Mouse (Mus musculus): Measurements from ENCODE around the gene Ube2o. TPM values are rescaled to one million over a fixed set of nuclear protein-coding genes. Genes with fewer than 3 reads are reported as not detected.

The Ube2o gene
- polyA plus RNA-seq, 1 experiment from 2014 or later: 5.8 TPM

- no peaks in the 10 kb centered on the region for H3K4me1 ChIP-seq (ENCODE audit: insufficient read depth, low read length)
- H3K36me3 ChIP-seq (ENCODE audit: insufficient read depth, low read length): peaks cover 18% of the 10 kb centered on the region; the same call in 1 of the 2 replicates
- no peak overlapping the region for H3K4me2 ChIP-seq (replicated peaks; ENCODE audit: low read depth, low read length)
- no peaks in the 10 kb centered on the region for H3K9me3 ChIP-seq (ENCODE audit: low read length)
- H3K27me3 ChIP-seq (ENCODE audit: insufficient read depth, low read length): no peaks in the 10 kb centered on the region
- ATAC-seq (ENCODE audit: low FRiP score, low TSS enrichment): no peak
- H3K4me3 ChIP-seq (ENCODE audit: low read length): no peak overlapping the region
- WGBS: 84% methylated on average over 8 of the region's 8 CpGs
- no peak overlapping the region for H3K27ac ChIP-seq (ENCODE audit: low read length)
- no peak overlapping the region for H3K9ac ChIP-seq (replicated peaks; ENCODE audit: low read length)
These were observed 19.9 kb upstream of the Ube2o start for GRCm38 (mm10) chr11:116601166-116601565.

- no peak overlapping the region for H3K9ac ChIP-seq (replicated peaks; ENCODE audit: low read length)
These were observed 18.0 kb upstream of the Ube2o start for GRCm38 (mm10) chr11:116599230-116599629.

GRCm38 (mm10) chr11:116598193-116598592, 16.9 kb upstream of the Ube2o start:
- Histone ChIP-seq H3K9me3 (ENCODE audit: low read length) (no peaks in the 10 kb centered on the region), H3K27ac (ENCODE audit: low read length) (no peak overlapping the region), H3K4me1 (ENCODE audit: insufficient read depth, low read length) (no peaks in the 10 kb centered on the region), H3K4me3 (ENCODE audit: low read length) (no peak overlapping the region), H3K4me2 (replicated peaks; ENCODE audit: low read depth, low read length) (no peak overlapping the region), H3K36me3 (ENCODE audit: insufficient read depth, low read length) (peaks cover 13% of the 10 kb centered on the region; the same call in 1 of the 2 replicates), H3K9ac (replicated peaks; ENCODE audit: low read length) (no peak overlapping the region), H3K27me3 (ENCODE audit: insufficient read depth, low read length) (no peaks in the 10 kb centered on the region)
- no peak for ATAC-seq (ENCODE audit: low FRiP score, low TSS enrichment)
- 94% methylated on average over 8 of the region's 8 CpGs for WGBS

More at GRCm38 (mm10) chr11:116599230-116599629, 18.0 kb upstream of the Ube2o start:
- H3K27ac ChIP-seq (ENCODE audit: low read length): no peak overlapping the region
- no peaks in the 10 kb centered on the region for H3K4me1 ChIP-seq (ENCODE audit: insufficient read depth, low read length)
- peaks cover 14% of the 10 kb centered on the region; the same call in 1 of the 2 replicates for H3K36me3 ChIP-seq (ENCODE audit: insufficient read depth, low read length)
- ATAC-seq (ENCODE audit: low FRiP score, low TSS enrichment): no peak
- WGBS: 92% methylated on average over 15 of the region's 15 CpGs
- H3K9me3 ChIP-seq (ENCODE audit: low read length): no peaks in the 10 kb centered on the region
- no peak overlapping the region for H3K4me3 ChIP-seq (ENCODE audit: low read length)
- H3K4me2 ChIP-seq (replicated peaks; ENCODE audit: low read depth, low read length): no peak overlapping the region
- no peaks in the 10 kb centered on the region for H3K27me3 ChIP-seq (ENCODE audit: insufficient read depth, low read length)

- H3K9ac ChIP-seq (replicated peaks; ENCODE audit: low read length): no peak overlapping the region
- peaks cover 7% of the 10 kb centered on the region; the same call in 1 of the 2 replicates for H3K36me3 ChIP-seq (ENCODE audit: insufficient read depth, low read length)
- no peaks in the 10 kb centered on the region for H3K27me3 ChIP-seq (ENCODE audit: insufficient read depth, low read length)
- no peak overlapping the region for H3K4me3 ChIP-seq (ENCODE audit: low read length)
- WGBS: 89% methylated on average over 19 of the region's 19 CpGs
- ATAC-seq (ENCODE audit: low FRiP score, low TSS enrichment): no peak
- H3K27ac ChIP-seq (ENCODE audit: low read length): no peak overlapping the region
- no peak overlapping the region for H3K4me2 ChIP-seq (replicated peaks; ENCODE audit: low read depth, low read length)
- H3K9me3 ChIP-seq (ENCODE audit: low read length): no peaks in the 10 kb centered on the region
- no peaks in the 10 kb centered on the region for H3K4me1 ChIP-seq (ENCODE audit: insufficient read depth, low read length)
These were observed 15.5 kb upstream of the Ube2o start for GRCm38 (mm10) chr11:116596766-116597165.

DNA sequence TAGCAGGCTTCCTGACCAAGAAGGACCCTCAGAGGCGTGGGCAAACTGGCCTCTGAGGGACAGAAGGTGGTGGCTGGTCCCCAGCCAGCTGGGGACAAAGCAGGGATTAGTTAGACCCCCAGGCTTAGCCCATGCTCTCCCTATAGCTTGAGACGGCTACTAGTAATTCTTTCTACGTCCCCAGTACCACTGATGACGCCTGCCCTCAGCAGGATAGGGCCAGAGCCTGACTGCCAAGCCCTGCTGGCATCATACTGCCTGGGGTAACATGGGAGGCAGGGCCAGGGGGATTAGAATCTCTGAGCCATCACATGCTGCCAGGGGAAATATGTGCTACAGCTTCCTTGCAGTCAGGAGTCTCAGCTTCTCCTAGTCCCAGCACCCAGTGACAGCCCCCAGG, 12.1 kb upstream of the Ube2o start:
- no peaks in the 10 kb centered on the region for H3K36me3 ChIP-seq (ENCODE audit: insufficient read depth, low read length)
- no peaks in the 10 kb centered on the region for H3K4me1 ChIP-seq (ENCODE audit: insufficient read depth, low read length)
- no peaks in the 10 kb centered on the region for H3K9me3 ChIP-seq (ENCODE audit: low read length)
- no peak overlapping the region for H3K4me3 ChIP-seq (ENCODE audit: low read length)
- peaks cover 6% of the 10 kb centered on the region for H3K27me3 ChIP-seq (ENCODE audit: insufficient read depth, low read length)
- H3K4me2 ChIP-seq (replicated peaks; ENCODE audit: low read depth, low read length): no peak overlapping the region
- no peak overlapping the region for H3K9ac ChIP-seq (replicated peaks; ENCODE audit: low read length)
- no peak for ATAC-seq (ENCODE audit: low FRiP score, low TSS enrichment)
- WGBS: 86% methylated on average over 4 of the region's 4 CpGs
- H3K27ac ChIP-seq (ENCODE audit: low read length): no peak overlapping the region

- peak; percentile 66; the same call in 1 of the 2 replicates for ATAC-seq (ENCODE audit: low FRiP score, low TSS enrichment)
- no peak overlapping the region for H3K4me3 ChIP-seq (ENCODE audit: low read length)
- no peak overlapping the region for H3K4me2 ChIP-seq (replicated peaks; ENCODE audit: low read depth, low read length)
- H3K36me3 ChIP-seq (ENCODE audit: insufficient read depth, low read length): no peaks in the 10 kb centered on the region
- no peak overlapping the region for H3K27ac ChIP-seq (ENCODE audit: low read length)
- peaks cover 9% of the 10 kb centered on the region for H3K27me3 ChIP-seq (ENCODE audit: insufficient read depth, low read length)
- no peaks in the 10 kb centered on the region for H3K4me1 ChIP-seq (ENCODE audit: insufficient read depth, low read length)
- H3K9ac ChIP-seq (replicated peaks; ENCODE audit: low read length): no peak overlapping the region
- no peaks in the 10 kb centered on the region for H3K9me3 ChIP-seq (ENCODE audit: low read length)
These were observed 11.2 kb upstream of the Ube2o start for GRCm38 (mm10) chr11:116592428-116592827.

DNA sequence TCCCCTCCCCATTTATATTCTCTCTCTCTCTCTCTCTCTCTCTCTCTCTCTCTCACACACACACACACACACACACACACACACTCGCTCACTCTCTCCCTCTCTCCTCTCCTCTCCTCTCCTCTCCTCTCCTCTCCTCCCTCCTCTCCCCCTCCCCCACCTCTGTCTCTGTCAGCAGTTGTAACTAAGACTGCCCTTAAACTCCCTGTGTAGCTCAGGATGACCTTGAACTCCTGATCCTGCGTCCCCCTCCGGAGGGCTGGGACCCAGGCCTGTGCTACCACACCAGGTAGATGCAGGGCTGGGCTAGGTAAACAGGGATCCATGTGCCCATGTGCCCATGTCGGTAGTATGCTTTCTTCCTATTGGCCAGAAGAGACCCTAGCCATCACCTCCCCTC, 10.4 kb upstream of the Ube2o start:
- H3K4me3 ChIP-seq (ENCODE audit: low read length): no peak overlapping the region
- H3K9ac ChIP-seq (replicated peaks; ENCODE audit: low read length): no peak overlapping the region
- H3K4me1 ChIP-seq (ENCODE audit: insufficient read depth, low read length): peaks cover 5% of the 10 kb centered on the region; the same call in 1 of the 2 replicates
- peaks cover 12% of the 10 kb centered on the region for H3K27me3 ChIP-seq (ENCODE audit: insufficient read depth, low read length)
- H3K4me2 ChIP-seq (replicated peaks; ENCODE audit: low read depth, low read length): no peak overlapping the region
- H3K36me3 ChIP-seq (ENCODE audit: insufficient read depth, low read length): no peaks in the 10 kb centered on the region
- H3K9me3 ChIP-seq (ENCODE audit: low read length): no peaks in the 10 kb centered on the region
- 80% methylated on average over 4 of the region's 4 CpGs for WGBS
- no peak overlapping the region for H3K27ac ChIP-seq (ENCODE audit: low read length)
- no peak for ATAC-seq (ENCODE audit: low FRiP score, low TSS enrichment)

DNA sequence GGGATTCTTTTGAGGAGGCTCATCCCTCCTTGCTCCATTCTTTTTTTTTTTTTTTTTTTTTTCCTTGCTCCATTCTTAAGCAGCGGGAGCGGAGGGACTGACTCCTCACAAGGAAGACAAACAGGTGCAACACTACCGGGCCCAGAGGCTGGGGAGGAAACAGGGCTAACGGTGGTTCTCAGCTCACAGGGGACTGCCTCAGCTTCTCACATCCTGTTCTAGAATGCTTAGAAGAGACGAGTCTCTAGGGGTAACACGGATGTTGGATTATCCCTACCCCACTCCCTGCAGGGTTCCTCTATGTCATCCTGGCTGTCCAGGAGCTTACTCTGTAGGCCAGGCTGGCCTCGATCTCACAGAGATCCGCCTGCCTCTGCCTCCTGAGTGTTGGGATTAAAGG, 8.3 kb upstream of the Ube2o start:
- H3K9ac ChIP-seq (replicated peaks; ENCODE audit: low read length): no peak overlapping the region
- H3K27ac ChIP-seq (ENCODE audit: low read length): no peak overlapping the region
- no peaks in the 10 kb centered on the region for H3K36me3 ChIP-seq (ENCODE audit: insufficient read depth, low read length)
- no peak overlapping the region for H3K4me2 ChIP-seq (replicated peaks; ENCODE audit: low read depth, low read length)
- 58% methylated on average over 8 of the region's 8 CpGs for WGBS
- no peak for ATAC-seq (ENCODE audit: low FRiP score, low TSS enrichment)
- peaks cover 6% of the 10 kb centered on the region; the same call in 1 of the 2 replicates for H3K4me1 ChIP-seq (ENCODE audit: insufficient read depth, low read length)
- H3K9me3 ChIP-seq (ENCODE audit: low read length): no peaks in the 10 kb centered on the region
- H3K27me3 ChIP-seq (ENCODE audit: insufficient read depth, low read length): peaks cover 12% of the 10 kb centered on the region
- H3K4me3 ChIP-seq (ENCODE audit: low read length): no peak overlapping the region

DNA sequence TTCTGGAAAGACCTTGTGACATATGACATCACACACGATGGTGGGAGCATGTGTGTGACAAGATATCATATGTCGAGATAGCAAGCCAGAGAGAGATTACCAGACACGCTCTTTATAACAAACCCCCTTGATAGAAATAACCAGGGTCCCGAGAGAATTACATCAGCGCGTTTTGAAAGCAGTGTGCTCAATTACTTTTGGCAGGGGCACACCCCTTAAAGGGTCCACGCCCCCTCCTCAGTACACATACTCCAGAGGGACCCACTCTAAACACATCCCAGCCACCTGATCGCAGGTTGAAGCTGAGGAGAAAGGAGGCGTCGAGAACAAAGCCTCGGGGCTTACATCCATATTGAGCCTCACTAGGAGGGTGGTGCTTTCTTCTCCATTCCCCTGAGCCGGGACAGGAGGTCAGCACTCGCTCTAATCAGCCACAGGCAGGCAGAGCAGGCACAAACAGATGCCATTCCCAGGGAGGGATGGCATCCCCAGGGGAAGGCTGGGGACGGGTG, 7.8 kb upstream of the Ube2o start:
- Histone ChIP-seq H3K27ac (ENCODE audit: low read length) (no peak overlapping the region), H3K4me2 (replicated peaks; ENCODE audit: low read depth, low read length) (no peak overlapping the region), H3K9me3 (ENCODE audit: low read length) (no peaks in the 10 kb centered on the region), H3K9ac (replicated peaks; ENCODE audit: low read length) (no peak overlapping the region), H3K4me3 (ENCODE audit: low read length) (no peak overlapping the region), H3K4me1 (ENCODE audit: insufficient read depth, low read length) (peaks cover 6% of the 10 kb centered on the region; the same call in 1 of the 2 replicates), H3K36me3 (ENCODE audit: insufficient read depth, low read length) (no peaks in the 10 kb centered on the region), H3K27me3 (ENCODE audit: insufficient read depth, low read length) (peaks cover 12% of the 10 kb centered on the region)
- WGBS: 35% methylated on average over 14 of the region's 14 CpGs
- no peak for ATAC-seq (ENCODE audit: low FRiP score, low TSS enrichment)

- H3K27ac ChIP-seq (ENCODE audit: low read length): no peak overlapping the region
- H3K27me3 ChIP-seq (ENCODE audit: insufficient read depth, low read length): peaks cover 12% of the 10 kb centered on the region
- 25% methylated on average over 23 of the region's 23 CpGs for WGBS
- no peak overlapping the region for H3K9ac ChIP-seq (replicated peaks; ENCODE audit: low read length)
- H3K4me2 ChIP-seq (replicated peaks; ENCODE audit: low read depth, low read length): peak overlapping the region; percentile 45
- peak; percentile 79 for ATAC-seq (ENCODE audit: low FRiP score, low TSS enrichment)
- H3K4me1 ChIP-seq (ENCODE audit: insufficient read depth, low read length): peaks cover 6% of the 10 kb centered on the region; the same call in 1 of the 2 replicates
- no peak overlapping the region; the same call in 1 of the 2 replicates for H3K4me3 ChIP-seq (ENCODE audit: low read length)
- no peaks in the 10 kb centered on the region for H3K36me3 ChIP-seq (ENCODE audit: insufficient read depth, low read length)
- H3K9me3 ChIP-seq (ENCODE audit: low read length): no peaks in the 10 kb centered on the region
These were observed 5.8 kb upstream of the Ube2o start for GRCm38 (mm10) chr11:116586801-116587631.

All from kidney, embryonic 16.5 days (tissue).